In genomic region chr17:29165452-29165851, GRCm38 (mm10) we compare ENCODE assay signal across 10 mouse cellular contexts. TPM values are rescaled to one million over a fixed set of nuclear protein-coding genes. Genes with fewer than 3 reads are reported as not detected.
DNase-seq lines count a peak whose midpoint lies in the region; ATAC-seq and TF ChIP-seq lines count a peak whose summit lies in the region.
"Had no signal": no experiment of that assay in that cellular context is flagged by ENCODE, and none has a peak within 500 bp of the region (broad histone marks: within the 10 kb centered on the region; RNA-seq: fewer than 3 reads in every experiment).

No protein-coding gene starts in this region.

- H3K4me2 ChIP-seq in kidney, embryonic 15.5 days = no peak overlapping the region
- H3K4me2 ChIP-seq in intestine, embryonic 16.5 days (ENCODE audit: low read depth, low read length) = no peak overlapping the region
- no peak overlapping the region for H3K4me2 ChIP-seq in neural tube, embryonic 13.5 days

- DNase-seq in kidney, adult 8-10 months = no peak
- DNase-seq in ES-E14 (ENCODE audit: low read depth, low spot score) = no peak
- DNase-seq in adrenal gland, postnatal 25 days = no peak
- no peak for DNase-seq in ovary, adult 18-20 months (ENCODE audit: low spot score)
- DNase-seq in embryo, embryonic 9.5 days (ENCODE audit: extremely low spot score) = no peak
- DNase-seq: cerebellum, postnatal 10 days; gastrocnemius, postnatal 14 days had no signal

- H3K9me3 ChIP-seq in kidney, embryonic 15.5 days (replicated peaks) = no peaks in the 10 kb centered on the region; the same call in 1 of the 2 replicates
- H3K9me3 ChIP-seq in ES-E14 (ENCODE audit: control insufficient read depth, insufficient read depth, low read depth, low read length) = no peaks in the 10 kb centered on the region
- H3K9me3 ChIP-seq in intestine, embryonic 16.5 days (ENCODE audit: control insufficient read depth, low read length) = peaks cover 10% of the 10 kb centered on the region
- no peaks in the 10 kb centered on the region for H3K9me3 ChIP-seq in neural tube, embryonic 13.5 days

- H3K27ac ChIP-seq in kidney, embryonic 15.5 days = peak overlapping the region; percentile 85
- peak overlapping the region; percentile 34; the same call in 1 of the 2 replicates for H3K27ac ChIP-seq in ES-E14 (ENCODE audit: insufficient read depth, low read depth, low read length, poor library complexity, severe bottlenecking)
- peak overlapping the region; percentile 27; the same call in 1 of the 2 replicates for H3K27ac ChIP-seq in intestine, embryonic 16.5 days (ENCODE audit: low read length)
- peak overlapping the region; percentile 64 for H3K27ac ChIP-seq in neural tube, embryonic 13.5 days (replicated peaks)

- no peak for ATAC-seq in kidney, embryonic 15.5 days (replicated peaks; ENCODE audit: low FRiP score)
- peak; percentile 19; the same call in 1 of the 2 replicates for ATAC-seq in intestine, embryonic 16.5 days
- ATAC-seq in neural tube, embryonic 13.5 days (ENCODE audit: low read depth) = peak; percentile 73

- no peaks in the 10 kb centered on the region for H3K36me3 ChIP-seq in kidney, embryonic 15.5 days
- H3K36me3 ChIP-seq in ES-E14 (ENCODE audit: control insufficient read depth, insufficient read depth, low read length, poor library complexity, severe bottlenecking) = peaks cover 9% of the 10 kb centered on the region; the same call in 1 of the 2 replicates
- no peaks in the 10 kb centered on the region for H3K36me3 ChIP-seq in intestine, embryonic 16.5 days (ENCODE audit: control insufficient read depth, insufficient read depth, low read length)
- no peaks in the 10 kb centered on the region for H3K36me3 ChIP-seq in neural tube, embryonic 13.5 days

- H3K4me1 ChIP-seq in kidney, embryonic 15.5 days = peaks cover 54% of the 10 kb centered on the region
- peaks cover 5 to 24% of the 10 kb centered on the region in 2 experiments; a peak in 2 of 4 replicates for H3K4me1 ChIP-seq in ES-E14 (ENCODE audit: control insufficient read depth in 2 of 2, insufficient read depth in 2 of 2, low read length in 2 of 2, poor library complexity in 1 of 2)
- peaks cover 22% of the 10 kb centered on the region for H3K4me1 ChIP-seq in intestine, embryonic 16.5 days (ENCODE audit: control insufficient read depth, insufficient read depth, low read length)
- H3K4me1 ChIP-seq in neural tube, embryonic 13.5 days (replicated peaks) = peaks cover 20% of the 10 kb centered on the region

- H3K27me3 ChIP-seq in kidney, embryonic 15.5 days = no peaks in the 10 kb centered on the region
- H3K27me3 ChIP-seq in intestine, embryonic 16.5 days (replicated peaks; ENCODE audit: control insufficient read depth, insufficient read depth, low read length) = no peaks in the 10 kb centered on the region
- no peaks in the 10 kb centered on the region for H3K27me3 ChIP-seq in neural tube, embryonic 13.5 days

- 25% methylated on average over 6 of the region's 6 CpGs for WGBS in kidney, embryonic 15.5 days
- 27% methylated on average over 6 of the region's 6 CpGs for WGBS in intestine, embryonic 16.5 days
- 9% methylated on average over 6 of the region's 6 CpGs for WGBS in neural tube, embryonic 13.5 days

- in situ Hi-C loops in ES-E14 (cut with MboI; ENCODE audit: low sequenced_read_pairs in 2 of 2, unreplicated experiment in 2 of 2) = no loop called here

- no peak overlapping the region for H3K9ac ChIP-seq in kidney, embryonic 15.5 days
- H3K9ac ChIP-seq in ES-E14 (ENCODE audit: insufficient read depth, low read depth, low read length, poor library complexity, severe bottlenecking) = no peak overlapping the region
- H3K9ac ChIP-seq in intestine, embryonic 16.5 days (ENCODE audit: low read depth, low read length) = no peak overlapping the region
- no peak overlapping the region for H3K9ac ChIP-seq in neural tube, embryonic 13.5 days

- H3K4me3 ChIP-seq in kidney, embryonic 15.5 days (replicated peaks) = no peak overlapping the region
- no peak overlapping the region for H3K4me3 ChIP-seq in ES-E14 (ENCODE audit: insufficient read depth in 1 of 2, low read depth in 1 of 2, low read length in 2 of 2, poor library complexity in 1 of 2, severe bottlenecking in 1 of 2)
- H3K4me3 ChIP-seq in intestine, embryonic 16.5 days (ENCODE audit: low read length) = no peak overlapping the region
- H3K4me3 ChIP-seq in neural tube, embryonic 13.5 days = no peak overlapping the region

TF ChIP-seq in ES-E14, 5 proteins besides CTCF, POLR2A, EP300 and RAD21:
- TF ChIP-seq CHD2 (IDR thresholded peaks at IDR 0.05; ENCODE audit: low read depth, low read length) = no peak
- no peak for TF ChIP-seq ZC3H11A (IDR thresholded peaks at IDR 0.05; ENCODE audit: borderline replicate concordance, low read depth, low read length)
- no peak for TF ChIP-seq HCFC1 (IDR thresholded peaks at IDR 0.05; ENCODE audit: borderline replicate concordance, insufficient read depth, low read length)
- TF ChIP-seq ZNF384 (IDR thresholded peaks at IDR 0.05; ENCODE audit: low read depth, low read length) = no peak
- TF ChIP-seq MAFK (IDR thresholded peaks at IDR 0.05; ENCODE audit: insufficient read depth, low read depth, low read length) = no peak
TF ChIP-seq in ES-E14: peak in this region for 0.

RNA-seq across cellular contexts. Expression of gene Rab44, which starts 51.5 kb away (rescaled TPM):
- polyA plus RNA-seq in kidney, embryonic 15.5 days (2015; fragmentation: Nextera tagmentation; extraction: Ambion mirVana) = 0.34 and 0.35 TPM in 2 replicates
- 0.31 and 0.85 TPM in 2 replicates for total RNA-seq in ES-E14 (2012; rRNA removed)
- polyA plus RNA-seq in intestine, embryonic 16.5 days (2015; fragmentation: Nextera tagmentation; extraction: Ambion mirVana) = 0.34 and 0.70 TPM in 2 replicates
- 0.11 TPM in 1 of 2 replicates, not detected in the other for polyA plus RNA-seq in neural tube, embryonic 13.5 days (2015; fragmentation: Nextera tagmentation; extraction: Ambion mirVana)
- total RNA-seq in adrenal gland, postnatal 25 days (2021) = 0.30 and 0.86 TPM in 2 replicates

Comparison
In these comparisons a context has a peak if more than half of its experiments do, and no peak if none do; other contexts are left out.
1. H3K27ac ChIP-seq: peak in every context shown above with its lines; median percentile 85 in kidney, embryonic 15.5 days; 64 in neural tube, embryonic 13.5 days; 34 in ES-E14; 27 in intestine, embryonic 16.5 days.